Mouse (Mus musculus): Measurements from ENCODE around the gene Rin3.
"Not testable (repeated sequence)": the region's sequence is repeated elsewhere in the genome, so short reads cannot be mapped to it uniquely, and the experiment has no call there.

Rin3 gene

GRCm38 (mm10) chr12:102282763-102283482 is at the start of gene Rin3:
Rin3 (plus strand) TSS chr12:102283048.
- in situ Hi-C loops (cut with MseI, MboI): no loop called here

GRCm38 (mm10) chr12:102235551-102235950 is 47.3 kb upstream of the Rin3 start:
- in situ Hi-C loops (cut with MseI, MboI): no loop called here

- in situ Hi-C loops (cut with MseI, MboI): no loop called here
These were observed 46.5 kb upstream of the Rin3 start for GRCm38 (mm10) chr12:102236317-102236716.

- in situ Hi-C loops (cut with MseI, MboI): no loop called here
These were observed 40.6 kb upstream of the Rin3 start for GRCm38 (mm10) chr12:102242076-102242722.

- in situ Hi-C loops (cut with MseI, MboI): no loop called here
These were observed 38.9 kb upstream of the Rin3 start for GRCm38 (mm10) chr12:102243915-102244314.

GRCm38 (mm10) chr12:102246226-102246625 is 36.6 kb upstream of the Rin3 start:
- in situ Hi-C loops (cut with MseI, MboI): no loop called here

- in situ Hi-C loops (cut with MseI, MboI): no loop called here
These were observed 34.7 kb upstream of the Rin3 start for GRCm38 (mm10) chr12:102248104-102248503.

- in situ Hi-C loops (cut with MseI, MboI): no loop called here
These were observed 32.5 kb upstream of the Rin3 start for GRCm38 (mm10) chr12:102250316-102250715.

GRCm38 (mm10) chr12:102251070-102251469 is 31.8 kb upstream of the Rin3 start:
- in situ Hi-C loops (cut with MseI, MboI): no loop called here

GRCm38 (mm10) chr12:102251985-102252384 is 30.9 kb upstream of the Rin3 start:
- in situ Hi-C loops (cut with MseI, MboI): no loop called here

GRCm38 (mm10) chr12:102252525-102252924 is 30.3 kb upstream of the Rin3 start:
- in situ Hi-C loops (cut with MseI, MboI): no loop called here

GRCm38 (mm10) chr12:102255012-102255411 is 27.8 kb upstream of the Rin3 start:
- in situ Hi-C loops (cut with MseI, MboI): no loop called here

GRCm38 (mm10) chr12:102258522-102259112 is 24.2 kb upstream of the Rin3 start:
- in situ Hi-C loops (cut with MseI, MboI): no loop called here

GRCm38 (mm10) chr12:102261933-102262396 is 20.9 kb upstream of the Rin3 start:
- in situ Hi-C loops (cut with MseI, MboI): no loop called here

- in situ Hi-C loops (cut with MseI, MboI): no loop called here
These were observed 20.0 kb upstream of the Rin3 start for GRCm38 (mm10) chr12:102262809-102263208.

GRCm38 (mm10) chr12:102263249-102263648 is 19.6 kb upstream of the Rin3 start:
- in situ Hi-C loops (cut with MseI, MboI): no loop called here

GRCm38 (mm10) chr12:102266433-102266832 is 16.4 kb upstream of the Rin3 start:
- in situ Hi-C loops (cut with MseI, MboI): no loop called here

GRCm38 (mm10) chr12:102269144-102269543 is 13.7 kb upstream of the Rin3 start:
- in situ Hi-C loops (cut with MseI, MboI): no loop called here

- in situ Hi-C loops (cut with MseI, MboI): no loop called here
These were observed 12.0 kb upstream of the Rin3 start for GRCm38 (mm10) chr12:102270776-102271405.

- in situ Hi-C loops (cut with MseI, MboI): no loop called here
These were observed 11.4 kb upstream of the Rin3 start for GRCm38 (mm10) chr12:102271447-102271846.

GRCm38 (mm10) chr12:102275833-102276443 is 6.9 kb upstream of the Rin3 start:
- in situ Hi-C loops (cut with MseI, MboI): no loop called here

- in situ Hi-C loops (cut with MseI, MboI): not testable (repeated sequence)
These were observed 2.6 kb upstream of the Rin3 start for GRCm38 (mm10) chr12:102280290-102280689.

All from mouse trophoblast stem cell (cell line).